Mouse (Mus musculus) c-Kit-positive CD71-positive TER-119-negative erythroid progenitor cells, embryonic 14.5 days (primary cell): ENCODE measurements around the gene Tubb4b.

ENCODE experiments used
- DNase-seq: peaks from one replicate; pipeline ENCODE4 v3.0.0-alpha.2; 2013; ENCODE audit warnings: low read depth

The Tubb4b gene

DNA sequence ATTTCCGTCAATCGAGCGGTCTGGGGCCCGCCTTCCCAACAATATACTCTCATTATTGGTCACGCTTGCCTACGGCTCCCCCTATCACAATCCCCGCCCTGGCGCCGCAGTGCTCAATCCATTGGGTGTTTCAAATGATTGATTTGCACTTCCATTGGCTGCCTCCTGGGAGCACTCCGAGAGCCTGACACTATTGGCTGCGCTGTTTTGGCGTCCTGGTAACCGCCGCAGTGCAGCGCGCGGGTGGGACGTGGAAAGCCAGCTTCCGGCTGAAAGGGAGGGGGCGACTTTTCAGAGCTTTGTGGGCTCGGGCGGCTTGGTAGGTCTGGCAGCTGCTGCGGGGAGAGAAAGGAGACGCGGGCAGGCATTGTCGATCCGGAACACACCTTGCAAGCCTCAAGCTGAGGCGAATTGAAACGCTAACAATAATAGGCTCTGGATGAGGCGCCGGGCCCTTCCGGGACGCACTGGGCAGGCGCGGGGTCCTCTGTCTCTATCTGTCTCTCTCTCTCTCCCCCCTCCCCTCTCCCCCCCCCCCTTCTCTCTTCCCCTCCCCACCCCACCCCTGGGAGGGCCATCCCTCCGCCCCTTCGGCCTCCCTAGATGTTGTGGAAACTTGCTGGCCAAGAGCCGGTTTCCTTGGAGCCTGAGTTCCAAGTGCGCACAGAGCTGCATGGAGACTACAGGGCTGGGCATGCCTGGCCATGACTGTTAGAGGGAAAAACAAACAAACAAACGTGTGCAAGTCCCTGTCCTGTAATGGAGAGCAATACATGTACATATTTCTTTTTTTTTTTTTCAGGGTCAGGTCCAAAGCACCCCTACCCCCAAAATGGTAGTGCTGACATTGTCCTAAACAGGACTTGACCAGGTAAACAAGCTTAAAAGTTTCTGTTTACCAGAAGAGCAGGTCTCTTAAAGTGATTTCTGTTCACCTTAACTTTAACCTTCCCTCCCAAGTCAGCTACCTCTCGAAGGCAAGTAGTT, 557 bp upstream of the Tubb4b start:
- DNase-seq = peak; percentile 99

DNA sequence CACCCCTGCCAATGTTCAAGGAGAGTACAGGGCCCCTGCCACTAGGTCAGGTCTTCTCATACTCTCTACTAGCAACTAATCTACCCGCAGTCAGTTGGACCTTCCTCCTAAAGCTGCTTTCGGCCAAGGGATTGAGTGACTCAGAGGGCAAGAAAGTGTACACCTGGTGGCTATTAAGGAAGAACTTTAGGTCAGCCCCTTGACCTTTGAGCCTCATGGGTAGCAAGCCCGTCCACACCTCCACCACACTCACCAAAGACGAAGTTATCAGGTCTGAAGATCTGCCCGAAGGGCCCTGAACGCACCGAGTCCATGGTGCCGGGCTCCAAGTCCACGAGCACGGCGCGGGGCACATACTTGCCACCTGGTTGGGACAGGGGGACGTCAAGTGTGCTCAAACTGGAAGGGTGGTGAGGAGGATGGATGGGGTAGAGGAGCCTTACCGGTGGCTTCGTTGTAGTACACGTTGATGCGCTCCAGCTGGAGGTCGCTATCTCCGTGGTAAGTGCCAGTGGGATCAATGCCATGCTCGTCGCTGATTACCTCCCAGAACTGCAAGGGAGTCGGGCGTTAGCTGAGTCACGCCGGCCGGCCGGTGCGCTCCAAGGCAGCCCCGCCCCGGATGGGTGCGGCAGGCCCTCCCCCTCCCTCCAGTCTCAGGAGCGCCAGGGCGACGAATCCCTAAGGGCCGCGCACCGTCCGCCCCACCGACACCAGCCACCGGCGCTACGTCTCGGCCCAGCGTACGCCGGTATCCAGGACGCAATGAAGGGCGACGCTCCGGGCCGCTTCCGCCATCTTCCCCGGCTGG, 616 bp downstream of the Tubb4b start:
- peak; percentile 88 for DNase-seq

DNA sequence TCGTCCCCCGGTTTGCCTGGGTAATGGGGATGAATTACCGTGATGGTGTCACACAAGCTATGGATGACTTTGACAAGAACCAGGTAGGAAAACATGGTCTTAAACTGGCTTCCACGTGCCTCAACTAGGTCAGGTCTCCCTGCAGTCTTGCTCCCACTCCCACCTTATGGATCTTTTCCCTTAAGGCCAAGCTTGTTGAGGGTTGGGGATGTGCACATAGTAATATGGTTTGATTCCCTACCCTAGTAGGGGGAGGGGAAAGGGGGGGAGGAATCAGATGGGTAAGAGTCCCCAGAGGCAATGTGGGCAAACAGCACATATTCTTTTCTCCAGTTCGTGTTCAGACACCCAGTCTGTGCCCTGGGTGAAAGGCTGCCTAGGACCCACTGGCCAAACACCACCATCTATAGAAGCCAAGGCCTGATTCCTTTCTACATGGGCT, 3.1 kb downstream of the Tubb4b start:
- no peak for DNase-seq

DNA sequence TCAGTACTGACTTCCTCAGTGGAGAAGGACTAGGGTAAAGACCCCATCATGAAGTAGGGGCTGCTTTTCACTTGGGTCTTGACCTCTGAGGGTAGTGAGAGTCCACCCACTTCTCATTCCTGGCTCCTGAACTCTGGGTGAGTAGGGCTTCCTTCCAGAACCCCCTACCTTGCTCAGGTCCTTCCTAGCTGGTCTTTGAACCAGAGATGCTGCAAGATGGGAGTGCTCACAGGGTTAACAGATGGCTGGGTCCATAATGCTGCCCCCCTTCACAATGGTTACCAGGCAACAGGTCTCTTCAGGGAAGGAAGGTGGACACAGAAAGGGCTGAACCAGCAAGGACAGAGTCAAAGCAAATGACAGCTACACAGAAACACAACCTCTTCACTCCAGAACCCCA, 6.1 kb downstream of the Tubb4b start, which contains the start of gene Fam166a:
Gene Fam166a, plus strand, starts transcription at position 301 of the 400 bp plus-strand sequence.
- no peak for DNase-seq

DNA sequence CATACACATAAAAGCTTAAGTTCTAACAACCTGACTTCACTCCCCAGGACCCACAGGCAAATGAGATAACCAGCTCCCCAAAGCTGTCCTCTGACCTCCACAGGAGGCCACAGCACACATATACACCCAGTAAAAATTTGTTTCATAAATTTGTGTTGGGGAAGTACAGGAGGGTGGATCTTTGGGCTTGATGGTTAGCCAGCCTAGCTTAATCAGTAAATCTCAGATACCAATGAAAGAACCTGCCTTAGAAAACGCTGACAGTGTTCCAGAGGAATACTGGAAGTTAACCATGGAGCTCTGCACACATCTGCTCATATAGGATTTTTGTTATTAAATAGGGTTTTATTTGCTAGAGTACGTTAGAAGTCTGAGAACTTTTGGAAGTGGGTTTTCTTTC, 6.8 kb downstream of the Tubb4b start:
- no peak for DNase-seq

DNA sequence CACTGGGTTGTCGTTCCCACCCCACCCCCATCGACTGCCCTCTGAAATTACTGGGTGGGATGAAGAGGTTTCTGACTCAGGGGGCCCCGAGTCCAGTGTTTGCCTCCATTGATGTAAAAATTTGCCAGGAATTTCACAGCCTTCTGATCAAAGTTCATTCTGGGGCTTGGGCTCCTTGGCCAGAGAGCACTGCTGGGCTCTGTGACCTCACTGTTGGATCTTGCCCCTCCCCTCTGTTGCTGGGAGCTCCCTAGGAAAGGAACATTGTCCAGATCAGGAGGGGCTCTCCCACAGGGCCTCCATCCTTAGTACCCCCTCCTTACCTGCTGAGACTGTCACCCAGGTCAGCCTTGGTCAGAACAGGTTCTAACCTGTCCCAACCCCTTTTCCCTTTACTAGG, 10.1 kb downstream of the Tubb4b start, which contains the start of gene Stpg3:
Gene Stpg3, minus strand, starts transcription at position 194 of the 400 bp plus-strand sequence.
- no peak for DNase-seq

DNA sequence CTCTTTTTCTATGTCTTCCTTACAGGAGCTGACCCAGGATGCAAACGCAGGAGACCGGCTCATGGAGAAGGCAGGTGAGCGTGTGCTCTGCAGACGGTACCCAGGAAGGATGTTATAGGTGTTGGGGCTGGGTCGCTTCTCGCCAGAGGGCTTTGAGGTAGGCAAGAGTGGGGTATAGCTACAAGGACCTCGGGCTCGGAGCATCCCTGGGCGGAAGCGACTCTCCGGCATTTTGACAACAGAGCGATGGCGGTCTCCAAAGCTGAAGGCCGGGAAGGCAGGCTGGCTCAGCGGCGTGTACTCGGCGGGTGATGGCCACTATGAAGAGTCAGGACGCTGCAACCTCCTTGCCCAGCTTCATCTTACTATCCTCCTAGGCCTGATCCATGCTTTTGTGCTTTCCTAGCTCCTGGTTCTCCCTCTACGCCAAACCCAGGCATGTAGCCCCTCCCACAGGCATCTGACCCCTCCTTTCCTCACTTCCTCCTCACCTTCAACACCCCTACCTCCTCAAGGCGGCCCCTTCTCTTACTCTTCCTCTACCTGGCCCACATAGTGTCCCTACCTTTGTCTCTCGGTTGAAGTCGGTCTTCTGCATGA, 11.1 kb downstream of the Tubb4b start:
- DNase-seq = no peak

DNA sequence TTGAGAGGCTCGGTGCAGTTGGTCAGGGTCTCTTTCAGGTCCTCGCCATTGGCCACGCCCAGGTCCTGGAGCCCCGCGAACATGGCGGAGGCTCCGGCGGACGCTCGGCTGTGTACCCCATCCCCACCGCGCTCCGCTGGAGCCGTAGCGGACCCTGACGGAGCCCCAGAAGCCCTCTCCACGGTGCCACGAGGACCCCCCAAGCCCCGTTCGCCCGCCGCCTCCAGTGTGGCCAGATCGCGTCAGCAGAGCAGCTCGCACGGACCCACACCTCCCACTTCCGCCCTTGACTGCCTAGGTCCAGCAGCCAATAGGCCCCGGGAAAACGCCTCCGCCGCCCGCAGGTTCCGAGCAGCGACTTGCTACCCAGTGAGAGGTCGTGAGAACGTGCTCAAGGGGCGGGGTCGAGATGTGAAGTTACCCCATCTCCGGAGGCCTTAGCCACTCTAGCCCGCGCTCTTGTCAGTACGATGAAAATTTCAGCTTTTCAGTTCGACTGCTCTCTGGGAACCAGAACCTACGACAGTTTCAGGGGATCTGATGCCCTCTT, 13.3 kb downstream of the Tubb4b start, which contains the start of gene Nelfb:
Gene Nelfb, minus strand, starts transcription at position 369 of the 550 bp plus-strand sequence.
- peak; percentile 87 for DNase-seq

DNA sequence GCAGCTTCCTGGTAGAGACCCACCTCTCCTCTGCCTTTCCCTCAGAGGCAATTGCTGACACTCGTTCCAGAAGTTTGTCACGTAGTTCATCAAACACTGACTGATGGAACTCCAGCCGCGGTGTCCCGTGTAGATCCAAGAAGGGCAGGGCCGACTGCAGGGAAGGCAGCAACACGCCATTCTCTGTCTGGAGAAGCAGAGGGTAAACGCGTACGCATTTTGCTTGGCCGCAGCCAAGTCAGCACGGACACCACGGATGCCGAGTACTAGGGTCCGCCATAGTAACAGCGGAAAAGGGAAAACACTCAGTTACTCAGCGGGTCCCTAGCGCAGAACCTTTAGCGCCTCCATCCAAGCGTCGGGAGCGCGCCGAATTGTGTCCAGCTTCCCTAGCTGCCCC, 13.8 kb downstream of the Tubb4b start:
- no peak for DNase-seq

DNA sequence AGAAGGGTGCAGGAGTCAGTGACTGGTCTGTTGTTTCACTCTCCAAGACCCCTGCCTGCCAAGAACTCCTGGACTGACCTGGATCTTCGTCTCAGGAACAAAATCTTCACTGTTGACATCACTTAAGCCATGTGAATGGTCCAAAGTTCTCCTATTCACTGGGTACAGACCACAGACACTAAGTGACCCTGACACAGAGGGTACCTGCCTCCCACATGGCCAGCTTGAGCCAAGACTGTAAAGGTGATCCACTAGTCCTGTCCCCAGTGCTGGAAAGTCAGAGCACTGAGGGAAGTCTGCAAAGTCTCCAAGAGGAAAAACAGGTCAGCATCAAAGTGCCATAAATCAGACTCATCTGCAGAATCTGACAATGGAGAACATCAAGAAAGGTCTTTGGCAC, 16.9 kb downstream of the Tubb4b start:
- no peak for DNase-seq

DNA sequence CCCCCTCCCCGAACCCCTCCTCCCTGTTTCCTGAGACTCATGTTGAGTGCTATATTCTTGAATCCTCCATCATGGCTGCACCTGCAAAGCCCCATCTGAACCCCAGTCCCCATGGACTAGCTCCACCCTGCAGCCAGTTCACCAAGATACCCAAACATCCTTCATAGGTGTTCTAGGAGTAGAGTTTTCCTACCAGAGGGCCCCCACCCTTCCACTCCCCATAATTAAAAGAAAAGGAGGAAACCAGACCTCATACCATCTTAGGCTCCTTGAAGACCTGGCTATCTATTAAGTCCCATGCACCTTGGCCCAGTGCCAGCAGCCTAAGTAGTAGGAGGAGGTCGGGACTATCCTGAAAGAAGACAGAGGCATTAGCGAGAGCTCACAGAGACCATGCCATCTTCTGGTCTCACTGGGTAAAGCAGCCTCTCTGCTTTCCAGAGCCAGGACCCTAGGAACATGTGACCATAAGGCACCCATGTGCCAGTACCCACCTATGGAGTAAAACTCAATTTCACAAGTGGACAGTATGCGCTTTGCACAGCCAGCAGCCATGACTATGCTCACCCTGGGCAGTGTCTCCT, 20.8 kb downstream of the Tubb4b start:
- DNase-seq = no peak

DNA sequence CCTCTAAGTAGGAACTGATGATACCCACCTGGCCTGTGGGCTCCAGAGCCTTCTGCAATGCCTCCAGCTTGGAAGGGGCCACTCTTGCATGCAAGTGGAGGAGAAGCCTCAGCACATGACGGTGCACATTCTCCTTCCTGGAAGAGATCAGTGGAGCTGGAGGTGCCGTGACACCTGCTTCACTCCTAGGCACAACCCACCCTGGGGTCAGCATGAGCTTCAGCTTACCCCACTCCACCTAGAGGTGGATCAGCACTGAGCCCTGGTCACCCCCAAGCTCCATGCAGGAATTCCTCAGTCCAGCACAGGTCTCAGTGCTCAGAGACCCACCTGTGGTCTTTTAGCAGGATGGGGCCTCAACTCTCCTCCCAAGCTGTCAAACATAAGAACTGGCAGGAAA, 23.9 kb downstream of the Tubb4b start:
- DNase-seq = no peak

DNA sequence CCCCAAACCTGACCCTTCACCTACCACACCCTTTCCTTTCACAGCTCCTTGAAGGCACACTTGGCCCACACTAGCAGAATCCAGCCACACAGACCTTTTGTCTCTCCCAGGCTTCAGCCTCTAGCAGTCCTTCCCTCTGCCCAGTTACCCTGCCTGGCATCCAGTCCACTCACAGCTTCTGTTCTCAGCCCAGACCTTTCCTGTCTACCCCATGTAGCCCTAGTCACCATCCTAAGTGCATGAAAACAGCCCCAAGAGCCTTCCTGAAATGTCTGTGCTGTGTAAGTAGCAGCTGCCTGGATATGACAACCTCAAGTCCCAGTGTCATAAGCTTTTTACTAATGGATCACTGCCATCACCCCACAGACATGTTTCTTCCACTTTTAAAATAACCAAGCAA, 26.6 kb downstream of the Tubb4b start:
- no peak for DNase-seq

DNA sequence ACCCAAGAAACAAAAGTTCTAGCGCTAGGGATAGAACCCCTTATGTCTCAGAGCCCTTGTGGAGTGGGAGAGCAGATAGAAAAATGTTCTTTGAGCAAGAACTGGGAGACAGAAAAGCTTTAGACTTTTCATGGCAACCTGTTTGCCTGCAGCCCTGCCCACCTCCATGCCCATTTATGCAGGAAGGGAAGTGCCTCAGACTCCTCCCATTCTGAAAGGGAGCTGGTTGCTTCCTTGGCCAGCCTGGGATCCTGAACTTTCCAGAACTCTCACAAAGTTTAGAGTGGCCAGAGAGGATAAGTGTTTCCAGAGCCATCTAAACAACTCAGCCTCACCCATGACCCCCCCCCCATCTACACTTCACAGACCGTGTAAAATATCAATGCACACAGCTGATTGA, 27.3 kb downstream of the Tubb4b start:
- no peak for DNase-seq

DNA sequence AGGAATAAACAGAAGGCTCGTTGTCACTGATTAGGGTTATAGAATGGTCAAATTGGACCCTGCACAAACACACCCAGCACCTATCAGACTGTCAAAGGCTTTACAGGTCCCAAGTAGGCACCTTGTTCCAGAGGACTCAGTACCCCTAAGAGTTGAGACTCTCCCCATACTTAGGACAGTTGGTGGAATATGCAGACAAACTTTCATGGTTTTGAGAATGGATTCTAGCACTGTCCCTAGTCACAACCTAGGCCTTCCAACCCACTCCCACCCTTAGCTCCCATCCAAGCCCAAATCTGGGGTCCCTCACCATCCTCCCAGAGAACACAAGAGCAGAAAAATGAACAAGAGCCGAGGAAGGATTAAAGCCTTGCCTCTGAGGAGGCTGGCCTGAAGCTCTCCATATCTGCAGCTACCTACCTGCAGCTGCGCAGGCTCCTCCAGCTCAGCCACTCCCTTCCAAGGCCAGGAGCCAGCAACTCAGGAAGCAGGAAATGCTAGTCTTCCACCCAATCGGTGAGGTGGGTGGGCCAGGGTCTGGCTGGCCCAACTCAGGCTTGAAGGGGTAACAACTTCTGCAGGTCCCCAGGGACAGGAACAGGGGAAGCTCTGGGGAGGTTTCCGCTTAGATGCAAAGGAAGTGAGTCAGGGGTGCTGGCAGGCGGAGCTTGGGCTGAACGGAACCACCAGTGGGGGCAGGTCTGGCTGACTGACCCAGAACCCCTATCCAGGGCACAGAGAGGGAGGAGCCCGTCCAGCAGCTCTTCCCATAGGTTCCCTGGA, 28.1 kb downstream of the Tubb4b start, which contains the start of gene Tor4a:
Gene Tor4a, minus strand, starts transcription at position 715 of the 783 bp plus-strand sequence.
- DNase-seq = no peak

DNA sequence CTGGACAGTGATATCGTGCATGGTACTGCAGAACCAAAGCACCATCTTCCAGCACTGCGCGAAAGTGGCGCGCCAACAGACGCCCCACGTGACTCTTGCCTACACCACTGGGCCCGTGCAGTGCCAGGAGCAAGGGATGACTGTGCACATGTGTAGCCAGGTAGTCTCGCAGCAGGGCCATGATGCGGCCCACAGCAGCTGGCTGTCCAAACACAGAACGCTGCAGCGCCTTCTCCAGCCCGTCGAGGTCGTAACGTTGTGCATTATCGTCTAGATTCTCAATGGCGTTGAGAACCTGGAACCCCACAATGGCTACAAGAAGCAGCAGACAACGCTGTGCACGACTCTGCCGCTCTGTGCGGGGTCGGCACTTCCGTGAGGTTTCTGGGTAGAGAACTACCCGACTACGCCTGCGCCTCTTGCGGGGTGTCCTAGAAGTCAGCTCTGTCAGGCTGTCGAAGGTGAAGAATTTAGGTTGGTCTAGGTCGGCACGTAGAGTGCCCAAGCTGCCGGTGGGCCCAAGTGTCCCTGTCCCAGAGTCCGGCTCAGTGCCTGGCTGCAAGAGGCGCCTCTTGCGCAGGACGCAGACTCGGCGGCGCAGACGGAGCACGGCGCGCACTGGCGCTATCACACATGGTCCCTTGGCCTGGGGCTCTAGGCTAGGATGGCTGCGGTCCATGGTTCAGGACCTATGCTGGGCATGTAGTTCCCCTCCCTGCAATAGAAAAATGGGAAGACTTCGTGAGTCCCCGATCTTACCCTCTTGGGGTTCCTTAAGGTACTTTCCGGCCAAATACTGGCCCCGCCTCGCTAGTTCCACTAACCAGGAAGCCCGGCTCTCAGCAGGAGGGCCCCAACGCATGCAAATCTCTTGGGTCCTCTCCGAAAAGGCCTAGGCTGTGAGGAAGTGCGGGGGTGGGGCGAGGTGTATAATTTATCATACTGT, 29.0 kb downstream of the Tubb4b start:
- DNase-seq = peak; percentile 67

DNA sequence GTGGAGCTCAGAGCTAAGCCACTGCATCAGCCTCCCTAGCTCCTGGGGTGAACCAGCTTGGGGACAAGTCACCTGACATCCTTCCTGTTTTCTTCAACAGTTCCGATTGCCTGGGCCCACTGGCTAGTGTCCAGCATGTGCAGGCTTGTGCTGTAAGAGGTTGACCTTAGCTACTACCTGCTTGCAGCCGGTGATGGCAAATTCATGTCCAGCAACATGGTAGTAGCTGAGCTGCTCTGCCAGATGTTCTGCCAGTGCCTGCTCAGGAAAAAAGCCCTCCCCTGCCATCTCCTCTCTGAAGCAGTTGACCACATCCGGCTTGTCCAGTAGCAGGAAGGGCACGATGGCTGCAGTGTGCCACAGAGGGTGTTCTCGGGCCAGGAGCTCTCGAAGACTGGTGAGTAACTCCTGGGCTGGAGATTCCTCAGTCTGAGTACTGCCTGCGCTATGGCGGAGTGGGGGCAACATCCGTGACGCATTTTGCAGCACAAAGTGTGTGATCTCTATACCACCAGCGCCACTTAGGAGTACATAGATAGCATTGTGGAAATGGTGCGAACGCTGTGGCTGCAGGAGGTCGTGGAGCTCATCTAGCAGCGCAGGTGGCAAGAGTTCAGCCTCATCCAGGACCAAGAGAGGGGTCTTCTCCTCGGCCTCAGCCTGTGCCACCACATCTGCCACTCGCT, 29.9 kb downstream of the Tubb4b start:
- DNase-seq = no peak

DNA sequence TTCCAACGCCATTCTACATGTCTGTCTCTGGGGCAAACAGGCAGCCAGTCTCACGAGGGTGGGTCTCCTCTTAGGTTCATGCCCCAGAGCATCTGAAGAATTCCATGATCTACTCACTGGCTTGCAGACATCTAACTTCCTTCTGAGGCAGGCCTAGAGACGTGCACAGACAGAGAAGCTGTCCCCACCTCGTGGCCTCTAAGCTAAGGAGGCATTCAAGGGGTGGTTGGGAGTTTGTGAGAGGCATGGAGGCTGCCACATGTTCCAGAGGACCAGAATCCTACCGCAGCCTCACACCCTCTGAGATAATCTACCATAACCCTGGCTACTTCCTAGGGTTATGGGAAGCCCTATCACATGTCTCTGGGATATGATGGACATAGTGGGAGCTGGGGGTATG, 30.5 kb downstream of the Tubb4b start:
- no peak for DNase-seq

DNA sequence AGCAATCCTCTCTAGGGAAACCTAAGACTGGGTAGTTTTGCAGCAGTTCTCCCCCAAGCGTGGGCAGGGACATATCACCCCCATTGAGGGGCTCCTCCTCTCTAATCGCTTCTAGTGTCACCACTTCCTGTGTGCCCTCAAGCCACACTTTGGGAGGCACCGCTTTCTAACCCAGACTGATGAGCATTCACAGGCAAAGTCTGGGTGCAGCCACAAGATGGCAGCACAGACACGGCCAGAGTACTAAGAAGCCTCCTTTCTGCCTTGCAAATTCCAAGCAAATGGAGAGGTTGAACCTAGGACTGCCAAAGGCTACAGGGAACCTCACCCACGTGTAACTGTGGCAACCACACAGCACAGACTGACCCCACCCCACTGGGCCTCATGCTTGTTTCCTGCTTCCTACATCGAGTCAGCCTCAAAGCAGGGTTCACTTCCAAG, 31.2 kb downstream of the Tubb4b start:
- DNase-seq = peak; percentile 83
